Mouse (Mus musculus) MEL (cell line): ENCODE data around the gene Ino80. TPM values are rescaled to one million over a fixed set of nuclear protein-coding genes. Genes with fewer than 3 reads are reported as not detected.

Experiments used
- DNase-seq: peaks from one replicate; pipeline ENCODE4 v3.0.0; 2011; ENCODE audit warnings: low read depth, low spot score
- H3K27ac ChIP-seq: 2 replicates; pipeline ENCODE4 v1.5.1; 2012; ENCODE audit warnings: low read depth, mild to moderate bottlenecking, control low read depth, low read length, moderate library complexity; ENCODE audit not compliant: control insufficient read depth
- H3K27me3 ChIP-seq, 2 experiments: fragments of 150-350 bp in 1 of 2; sonication (generic) in 1 of 2; 2 replicates each; pipeline ENCODE4 v1.6.1; 2012; ENCODE audit warnings: low read length in 2 of 2, mild to moderate bottlenecking in 2 of 2, improper control_type of control experiment in 1 of 2, moderate library complexity in 1 of 2; ENCODE audit not compliant: insufficient read depth in 2 of 2, control insufficient read depth in 1 of 2
- H3K36me3 ChIP-seq, 2 experiments: 2 replicates each; pipeline ENCODE4 v1.6.1; 2012 to 2014; ENCODE audit warnings: low read length in 2 of 2, improper control_type of control experiment in 1 of 2, inconsistent platforms in 1 of 2, mild to moderate bottlenecking in 1 of 2; ENCODE audit not compliant: insufficient read depth in 2 of 2, control insufficient read depth in 1 of 2
- H3K4me1 ChIP-seq, 2 experiments: fragments of 150-350 bp in 1 of 2; sonication (generic) in 1 of 2; 2 replicates each; pipeline ENCODE4 v1.6.1; 2012; ENCODE audit warnings: low read length in 2 of 2, improper control_type of control experiment in 1 of 2, mild to moderate bottlenecking in 1 of 2; ENCODE audit not compliant: insufficient read depth in 2 of 2, control insufficient read depth in 1 of 2
- H3K4me3 ChIP-seq, 2 experiments: fragments of 150-350 bp in 1 of 2; sonication (generic) in 1 of 2; 2 replicates each; pipeline ENCODE4 v1.5.1; 2012; ENCODE audit warnings: low read depth in 2 of 2, low read length in 2 of 2, mild to moderate bottlenecking in 2 of 2, moderate library complexity in 2 of 2, control low read depth in 1 of 2, improper control_type of control experiment in 1 of 2; ENCODE audit not compliant: control insufficient read depth in 1 of 2, insufficient read depth in 1 of 2
- H3K79me2 ChIP-seq: 2 replicates; pipeline ENCODE4 v1.6.1; 2012; ENCODE audit warnings: mild to moderate bottlenecking, low read length, moderate library complexity; ENCODE audit not compliant: control insufficient read depth, poor library complexity, insufficient read depth
- H3K9ac ChIP-seq: 2 replicates; pipeline ENCODE4 v1.6.1; 2012; ENCODE audit warnings: low read depth, mild to moderate bottlenecking, control low read depth, low read length, moderate library complexity; ENCODE audit not compliant: control insufficient read depth, poor library complexity, severe bottlenecking
- H3K9me3 ChIP-seq: fragments of 150-350 bp; sonication (generic); replicated peaks from 2 replicates; pipeline ENCODE4 v1.6.1; 2012; ENCODE audit warnings: mild to moderate bottlenecking, low read length, improper control_type of control experiment, moderate library complexity; ENCODE audit not compliant: insufficient read depth
- BHLHE40 ChIP-seq: IDR thresholded peaks from 2 replicates; pipeline ENCODE4 v1.6.1; 2012; ENCODE audit warnings: low read depth, mild to moderate bottlenecking, inconsistent platforms, low read length, improper control_type of control experiment, borderline replicate concordance
- CHD1 ChIP-seq: IDR thresholded peaks from 2 replicates; pipeline ENCODE4 v1.6.1; 2012; ENCODE audit warnings: low read depth, mild to moderate bottlenecking, inconsistent platforms, low read length, improper control_type of control experiment
- CHD2 ChIP-seq: IDR thresholded peaks from 2 replicates; pipeline ENCODE4 v1.6.1; 2011; ENCODE audit warnings: low read length, improper control_type of control experiment
- CTCF ChIP-seq, 3 experiments: IDR thresholded peaks in 2 of 3; conservative IDR thresholded peaks in 1 of 3; 2 replicates each; pipeline ENCODE4 v1.5.1; 2011 to 2012; ENCODE audit warnings: low read length in 3 of 3, low read depth in 2 of 3, mild to moderate bottlenecking in 2 of 3, improper control_type of control experiment in 1 of 3, inconsistent platforms in 1 of 3, mixed read lengths in 1 of 3, moderate library complexity in 1 of 3; ENCODE audit not compliant: control insufficient read depth in 1 of 3, insufficient read depth in 1 of 3, poor library complexity in 1 of 3, severe bottlenecking in 1 of 3
- ELF1 ChIP-seq: IDR thresholded peaks from 2 replicates; pipeline ENCODE4 v1.6.1; 2014; ENCODE audit warnings: low read depth, mild to moderate bottlenecking, inconsistent platforms, low read length, improper control_type of control experiment, moderate library complexity
- ETS1 ChIP-seq: IDR thresholded peaks from 2 replicates; pipeline ENCODE4 v1.6.1; 2012; ENCODE audit warnings: low read depth, mild to moderate bottlenecking, inconsistent platforms, low read length, improper control_type of control experiment, moderate library complexity
- KAT2A ChIP-seq: conservative IDR thresholded peaks from 2 replicates; pipeline ENCODE4 v1.6.1; 2012; ENCODE audit warnings: low read depth, low read length, improper control_type of control experiment, inconsistent platforms
- MAZ ChIP-seq: IDR thresholded peaks from 2 replicates; pipeline ENCODE4 v1.6.1; 2012; ENCODE audit warnings: low read depth, mild to moderate bottlenecking, inconsistent platforms, low read length, improper control_type of control experiment
- MXI1 ChIP-seq: IDR thresholded peaks from 2 replicates; pipeline ENCODE4 v1.6.1; 2011; ENCODE audit warnings: mild to moderate bottlenecking, low read depth, low read length, improper control_type of control experiment
- MYB ChIP-seq: IDR thresholded peaks from 2 replicates; pipeline ENCODE4 v1.6.1; 2011; ENCODE audit warnings: mild to moderate bottlenecking, low read depth, low read length, improper control_type of control experiment
- MYC ChIP-seq: IDR thresholded peaks from 2 replicates; pipeline ENCODE4 v1.6.1; 2011; ENCODE audit warnings: low read depth, mild to moderate bottlenecking, low read length, improper control_type of control experiment, moderate library complexity
- NELFE ChIP-seq: IDR thresholded peaks from 2 replicates; pipeline ENCODE4 v1.6.1; 2011; ENCODE audit warnings: low read depth, low read length, improper control_type of control experiment
- POLR2AphosphoS5 ChIP-seq: IDR thresholded peaks from 2 replicates; pipeline ENCODE4 v1.6.1; 2012; ENCODE audit warnings: low read depth, borderline replicate concordance, mild to moderate bottlenecking, inconsistent platforms, low read length, moderate library complexity, mixed read lengths
- RAD21 ChIP-seq: IDR thresholded peaks from 2 replicates; pipeline ENCODE4 v1.6.1; 2011; ENCODE audit warnings: mild to moderate bottlenecking, low read depth, low read length, improper control_type of control experiment
- RCOR1 ChIP-seq: IDR thresholded peaks from 2 replicates; pipeline ENCODE4 v1.6.1; 2012; ENCODE audit warnings: low read depth, mild to moderate bottlenecking, inconsistent platforms, low read length, improper control_type of control experiment
- TBP ChIP-seq: IDR thresholded peaks from 2 replicates; pipeline ENCODE4 v1.8.0; 2011; ENCODE audit warnings: low read depth, low read length, improper control_type of control experiment
- UBTF ChIP-seq: IDR thresholded peaks from 2 replicates; pipeline ENCODE4 v1.6.1; 2012; ENCODE audit warnings: low read depth, mild to moderate bottlenecking, inconsistent platforms, low read length, improper control_type of control experiment, moderate library complexity, borderline replicate concordance; ENCODE audit not compliant: insufficient read depth
- ZC3H11A ChIP-seq: IDR thresholded peaks from 2 replicates; pipeline ENCODE4 v1.6.1; 2012; ENCODE audit warnings: low read depth, mild to moderate bottlenecking, inconsistent platforms, low read length, improper control_type of control experiment
- ZKSCAN1 ChIP-seq: IDR thresholded peaks from 2 replicates; pipeline ENCODE4 v1.6.1; 2012; ENCODE audit warnings: low read depth, mild to moderate bottlenecking, inconsistent platforms, low read length, improper control_type of control experiment, moderate library complexity
- polyA plus RNA-seq, 2 experiments: library from polyadenylated mRNA; stranded (reverse) in 1 of 2; unstranded in 1 of 2; fragments of >175 nt in 1 of 2; fragments of >200 nt in 1 of 2; gene quantifications; 2 replicates each; pipeline versions ENCODE4 v1.2.1 to v1.2.4; 2012; ENCODE audit warnings: low replicate concordance in 2 of 2, low read depth in 1 of 2; ENCODE audit not compliant: insufficient read length in 2 of 2, insufficient read depth in 1 of 2, missing spikeins in 1 of 2
- total RNA-seq: library from RNA; depleted of rRNA; stranded (reverse); fragments of 300-350 nt; gene quantifications from 2 replicates; pipeline ENCODE4 v1.2.3, GENCODE M21; 2012

Gene Ino80
- total and polyA plus RNA-seq, 3 experiments, result 13.9 to 37.9 (median 23.1) TPM

GRCm38 (mm10) chr2:119328546-119328945 lies 148.9 kb downstream of the Ino80 start:
- Histone ChIP-seq H3K9me3 (no peaks in the 10 kb centered on the region), H3K27me3 (peaks cover 12 to 20% of the 10 kb centered on the region in 2 experiments), H3K9ac (no peak overlapping the region), H3K27ac (no peak overlapping the region), H3K79me2 (no peaks in the 10 kb centered on the region), H3K4me1 (peaks cover 0 to 10% of the 10 kb centered on the region in 2 experiments; a peak in 3 of 4 replicates), H3K4me3 (no peak overlapping the region), H3K36me3 (no peaks in the 10 kb centered on the region)
- no peak for DNase-seq
- TF ChIP-seq CHD2, result no peak
- TF ChIP-seq ETS1, result no peak
- TF ChIP-seq UBTF, result no peak
- no peak for TF ChIP-seq MXI1
- no peak for TF ChIP-seq NELFE
- TF ChIP-seq ZC3H11A, result no peak
- TF ChIP-seq CHD1, result no peak
- TF ChIP-seq KAT2A, result no peak
- no peak for TF ChIP-seq MYB
- no peak for TF ChIP-seq BHLHE40
- TF ChIP-seq MAZ, result no peak
- no peak for TF ChIP-seq POLR2AphosphoS5
- no peak for TF ChIP-seq RCOR1
- no peak for TF ChIP-seq MYC

DNA sequence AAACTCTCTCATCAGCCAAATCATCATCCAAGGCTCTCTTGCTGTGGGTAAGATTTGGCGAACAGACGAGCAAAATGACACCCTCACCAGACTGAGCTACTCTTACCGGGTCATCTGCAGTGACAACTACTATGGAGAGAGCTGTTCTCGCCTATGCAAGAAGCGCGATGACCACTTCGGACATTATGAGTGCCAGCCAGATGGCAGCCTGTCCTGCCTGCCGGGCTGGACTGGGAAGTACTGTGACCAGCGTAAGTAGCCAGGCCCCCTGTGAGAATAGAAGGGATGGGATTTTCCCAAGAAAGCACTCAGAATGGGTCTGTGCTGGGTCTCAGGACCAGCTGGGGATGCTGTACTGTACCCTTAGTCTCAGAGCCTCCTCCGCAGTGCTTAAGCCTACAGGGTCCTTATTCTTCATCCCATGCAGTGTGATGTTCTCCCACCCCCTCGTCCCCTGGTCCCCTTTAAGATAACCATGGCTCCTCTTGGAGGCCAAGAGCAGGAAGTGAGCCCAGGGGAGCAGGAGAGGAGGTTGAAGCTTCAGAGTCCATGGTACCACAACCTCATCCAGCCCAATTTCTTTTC lies 149.5 kb downstream of the Ino80 start:
- H3K79me2 ChIP-seq, result no peaks in the 10 kb centered on the region
- no peak overlapping the region for H3K27ac ChIP-seq
- peaks cover 12 to 20% of the 10 kb centered on the region in 2 experiments for H3K27me3 ChIP-seq
- no peak for DNase-seq
- H3K9ac ChIP-seq, result no peak overlapping the region
- H3K4me1 ChIP-seq, result peaks cover 0 to 10% of the 10 kb centered on the region in 2 experiments; a peak in 3 of 4 replicates
- no peaks in the 10 kb centered on the region for H3K36me3 ChIP-seq
- no peaks in the 10 kb centered on the region for H3K9me3 ChIP-seq
- TF ChIP-seq KAT2A, result no peak
- TF ChIP-seq RAD21, result no peak
- TF ChIP-seq CHD1, result no peak
- no peak for TF ChIP-seq ETS1
- TF ChIP-seq TBP, result no peak
- no peak for TF ChIP-seq CHD2
- no peak for TF ChIP-seq MXI1
- no peak for TF ChIP-seq MYC
- no peak for TF ChIP-seq ELF1
- no peak for TF ChIP-seq MAZ
- TF ChIP-seq CTCF (IDR thresholded peaks at IDR 0.05 in 2 of 3, conservative IDR thresholded peaks at IDR 0.05 in 1 of 3; ENCODE audit: control insufficient read depth in 1 of 3, insufficient read depth in 1 of 3, low read depth in 2 of 3, low read length in 3 of 3, poor library complexity in 1 of 3, severe bottlenecking in 1 of 3), result no peak
- no peak for TF ChIP-seq POLR2AphosphoS5
- TF ChIP-seq MYB, result no peak
- TF ChIP-seq ZKSCAN1, result no peak
- H3K4me3 ChIP-seq, result no peak overlapping the region
